Mouse (Mus musculus) embryonic facial prominence, embryonic 15.5 days (tissue): ENCODE data around the gene Ankrd22. TPM values are rescaled to one million over a fixed set of nuclear protein-coding genes. Genes with fewer than 3 reads are reported as not detected.

Source experiments
- ATAC-seq: fragments of 200-750 bp; cut with Nextera tagmentation; 2 replicates; pipeline ENCODE4 v1.8.0; 2017; ENCODE audit warnings: low read depth, moderate TSS enrichment; ENCODE audit not compliant: insufficient number of reproducible peaks, low FRiP score, low TSS enrichment
- H3K27ac ChIP-seq: fragments of 300-500 bp; sonication (generic); replicated peaks from 2 replicates; pipeline ENCODE4 v1.5.1; 2015; ENCODE audit warnings: mild to moderate bottlenecking, inconsistent platforms
- H3K27me3 ChIP-seq: fragments of 300-500 bp; sonication (generic); 2 replicates; pipeline ENCODE4 v1.6.1; 2015; ENCODE audit warnings: inconsistent platforms
- H3K36me3 ChIP-seq: fragments of 300-500 bp; sonication (generic); 2 replicates; pipeline ENCODE4 v1.6.1; 2015; ENCODE audit warnings: mild to moderate bottlenecking, inconsistent platforms
- H3K4me1 ChIP-seq: fragments of 300-500 bp; sonication (generic); 2 replicates; pipeline ENCODE4 v1.6.1; 2015; ENCODE audit warnings: inconsistent platforms
- H3K4me2 ChIP-seq: fragments of 300-500 bp; sonication (generic); replicated peaks from 2 replicates; pipeline ENCODE4 v1.6.1; 2015; ENCODE audit warnings: mild to moderate bottlenecking, inconsistent platforms
- H3K4me3 ChIP-seq: fragments of 300-500 bp; sonication (generic); replicated peaks from 2 replicates; pipeline ENCODE4 v1.5.1; 2015; ENCODE audit warnings: mild to moderate bottlenecking, inconsistent platforms
- H3K9ac ChIP-seq: fragments of 300-500 bp; sonication (generic); 2 replicates; pipeline ENCODE4 v1.6.1; 2015; ENCODE audit warnings: inconsistent platforms
- H3K9me3 ChIP-seq: fragments of 300-500 bp; sonication (generic); replicated peaks from 2 replicates; pipeline ENCODE4 v1.6.1; 2016; ENCODE audit warnings: inconsistent platforms
- WGBS: fragments of 180-500 bp; shearing (Covaris S2); methylation state at CpG from one replicate; pipeline ENCODE4 v1.1.7; 2015; 5-methylcytosine and 5-hydroxymethylcytosine counted together
- polyA plus RNA-seq: library from polyadenylated mRNA; unstranded; fragments of >200 nt; fragmentation: Nextera tagmentation; extraction: Ambion mirVana; gene quantifications from 2 replicates; pipeline ENCODE4 v1.2.1, GENCODE M21; 2015

Gene Ankrd22
- polyA plus RNA-seq, 1 experiment from 2014 or later, result 8.2 TPM

GRCm38 (mm10) chr19:34180316-34180715 lies 14.5 kb upstream of the Ankrd22 start:
- no peak overlapping the region for H3K4me3 ChIP-seq
- H3K27ac ChIP-seq, result no peak overlapping the region
- 74% methylated on average over 2 of the region's 2 CpGs for WGBS
- no peaks in the 10 kb centered on the region for H3K27me3 ChIP-seq
- H3K4me2 ChIP-seq, result no peak overlapping the region
- H3K36me3 ChIP-seq, result no peaks in the 10 kb centered on the region
- H3K9ac ChIP-seq, result no peak overlapping the region
- no peaks in the 10 kb centered on the region for H3K4me1 ChIP-seq
- no peaks in the 10 kb centered on the region for H3K9me3 ChIP-seq
- no peak for ATAC-seq

- no peak overlapping the region for H3K9ac ChIP-seq
- no peak for ATAC-seq
These were observed 13.3 kb upstream of the Ankrd22 start for GRCm38 (mm10) chr19:34179136-34179535.

GRCm38 (mm10) chr19:34174004-34174403 lies 8.2 kb upstream of the Ankrd22 start:
- Histone ChIP-seq H3K27me3 (no peaks in the 10 kb centered on the region), H3K9me3 (no peaks in the 10 kb centered on the region), H3K9ac (no peak overlapping the region), H3K27ac (no peak overlapping the region), H3K4me3 (no peak overlapping the region), H3K36me3 (no peaks in the 10 kb centered on the region), H3K4me1 (no peaks in the 10 kb centered on the region), H3K4me2 (no peak overlapping the region)
- no peak for ATAC-seq
- WGBS, result 31% methylated on average over 3 of the region's 3 CpGs

More at GRCm38 (mm10) chr19:34179136-34179535, 13.3 kb upstream of the Ankrd22 start:
- WGBS, result 78% methylated on average over 4 of the region's 4 CpGs
- H3K27me3 ChIP-seq, result no peaks in the 10 kb centered on the region
- no peaks in the 10 kb centered on the region for H3K9me3 ChIP-seq
- H3K27ac ChIP-seq, result no peak overlapping the region
- no peak overlapping the region for H3K4me3 ChIP-seq
- no peaks in the 10 kb centered on the region for H3K4me1 ChIP-seq
- H3K36me3 ChIP-seq, result no peaks in the 10 kb centered on the region
- H3K4me2 ChIP-seq, result no peak overlapping the region

GRCm38 (mm10) chr19:34171167-34171566 lies 5.3 kb upstream of the Ankrd22 start:
- Histone ChIP-seq H3K36me3 (no peaks in the 10 kb centered on the region), H3K9me3 (no peaks in the 10 kb centered on the region), H3K4me3 (no peak overlapping the region), H3K4me2 (no peak overlapping the region), H3K27ac (no peak overlapping the region), H3K4me1 (no peaks in the 10 kb centered on the region), H3K27me3 (no peaks in the 10 kb centered on the region), H3K9ac (no peak overlapping the region)
- no peak for ATAC-seq
- 40% methylated on average over 3 of the region's 3 CpGs for WGBS

GRCm38 (mm10) chr19:34169121-34169520 lies 3.3 kb upstream of the Ankrd22 start:
- Histone ChIP-seq H3K27me3 (no peaks in the 10 kb centered on the region), H3K4me1 (no peaks in the 10 kb centered on the region), H3K27ac (no peak overlapping the region), H3K9me3 (no peaks in the 10 kb centered on the region), H3K4me3 (no peak overlapping the region), H3K36me3 (no peaks in the 10 kb centered on the region), H3K9ac (no peak overlapping the region), H3K4me2 (no peak overlapping the region)
- no peak for ATAC-seq

GRCm38 (mm10) chr19:34167896-34168661 lies 2.2 kb upstream of the Ankrd22 start:
- no peak overlapping the region for H3K27ac ChIP-seq

GRCm38 (mm10) chr19:34166386-34166785 lies 533 bp upstream of the Ankrd22 start:
- Histone ChIP-seq H3K4me2 (no peak overlapping the region), H3K27ac (no peak overlapping the region), H3K4me1 (no peaks in the 10 kb centered on the region), H3K9ac (no peak overlapping the region), H3K4me3 (no peak overlapping the region), H3K36me3 (no peaks in the 10 kb centered on the region), H3K9me3 (no peaks in the 10 kb centered on the region), H3K27me3 (no peaks in the 10 kb centered on the region)
- 74% methylated on average over 4 of the region's 4 CpGs for WGBS
- no peak for ATAC-seq

More at GRCm38 (mm10) chr19:34167896-34168661, 2.2 kb upstream of the Ankrd22 start:
- 47% methylated on average over 7 of the region's 7 CpGs for WGBS
- Histone ChIP-seq H3K27me3 (no peaks in the 10 kb centered on the region), H3K4me3 (no peak overlapping the region), H3K36me3 (no peaks in the 10 kb centered on the region), H3K4me1 (no peaks in the 10 kb centered on the region), H3K4me2 (no peak overlapping the region), H3K9ac (no peak overlapping the region), H3K9me3 (no peaks in the 10 kb centered on the region)
- no peak for ATAC-seq

- H3K4me1 ChIP-seq, result no peaks in the 10 kb centered on the region
- 84% methylated on average over 5 of the region's 5 CpGs for WGBS
These were observed 3.2 kb downstream of the Ankrd22 start for GRCm38 (mm10) chr19:34162693-34163092.

GRCm38 (mm10) chr19:34153263-34154144 lies 12.3 kb downstream of the Ankrd22 start:
- ATAC-seq, result no peak

More at GRCm38 (mm10) chr19:34162693-34163092, 3.2 kb downstream of the Ankrd22 start:
- Histone ChIP-seq H3K27ac (no peak overlapping the region), H3K36me3 (no peaks in the 10 kb centered on the region), H3K4me3 (no peak overlapping the region), H3K9ac (no peak overlapping the region), H3K27me3 (no peaks in the 10 kb centered on the region), H3K9me3 (no peaks in the 10 kb centered on the region), H3K4me2 (no peak overlapping the region)
- ATAC-seq, result no peak

GRCm38 (mm10) chr19:34151909-34152308 lies 13.9 kb downstream of the Ankrd22 start:
- Histone ChIP-seq H3K4me2 (no peak overlapping the region), H3K4me3 (no peak overlapping the region), H3K27me3 (no peaks in the 10 kb centered on the region), H3K36me3 (no peaks in the 10 kb centered on the region), H3K4me1 (peaks cover 3% of the 10 kb centered on the region; the same call in 1 of the 2 replicates), H3K9ac (no peak overlapping the region), H3K9me3 (no peaks in the 10 kb centered on the region), H3K27ac (no peak overlapping the region)
- WGBS, result 70% methylated on average over 1 of the region's 1 CpGs
- no peak for ATAC-seq

More at GRCm38 (mm10) chr19:34153263-34154144, 12.3 kb downstream of the Ankrd22 start:
- no peak overlapping the region; the same call in 1 of the 2 replicates for H3K27ac ChIP-seq
- no peak overlapping the region for H3K4me2 ChIP-seq
- H3K9me3 ChIP-seq, result no peaks in the 10 kb centered on the region
- no peaks in the 10 kb centered on the region for H3K27me3 ChIP-seq
- H3K4me1 ChIP-seq, result peaks cover 3% of the 10 kb centered on the region; the same call in 1 of the 2 replicates
- WGBS, result 38% methylated on average over 6 of the region's 6 CpGs
- no peak overlapping the region for H3K9ac ChIP-seq
- H3K4me3 ChIP-seq, result no peak overlapping the region
- no peaks in the 10 kb centered on the region for H3K36me3 ChIP-seq

GRCm38 (mm10) chr19:34148421-34148820 lies 17.4 kb downstream of the Ankrd22 start:
- H3K9ac ChIP-seq, result no peak overlapping the region
- WGBS, result 64% methylated on average over 4 of the region's 4 CpGs
- H3K27me3 ChIP-seq, result no peaks in the 10 kb centered on the region
- H3K27ac ChIP-seq, result no peak overlapping the region
- ATAC-seq, result no peak
- peaks cover 2% of the 10 kb centered on the region; the same call in 1 of the 2 replicates for H3K4me1 ChIP-seq
- H3K36me3 ChIP-seq, result no peaks in the 10 kb centered on the region
- no peaks in the 10 kb centered on the region for H3K9me3 ChIP-seq
- no peak overlapping the region for H3K4me3 ChIP-seq
- H3K4me2 ChIP-seq, result no peak overlapping the region
